Mouse (Mus musculus): ENCODE data around the gene Tnrc6b. TPM values are rescaled to one million over a fixed set of nuclear protein-coding genes. Genes with fewer than 3 reads are reported as not detected.
"Not testable (repeated sequence)": the region's sequence is repeated elsewhere in the genome, so short reads cannot be mapped to it uniquely, and the experiment has no call there.

Gene Tnrc6b
- total RNA-seq, 2 experiments from 2014 or later, result 30.8 to 36.8 TPM

- no peak for DNase-seq (ENCODE audit: low spot score in 2 of 2)
Observed at GRCm38 (mm10) chr15:80839653-80840420, 128.7 kb downstream of the Tnrc6b start.

- no peak for DNase-seq (ENCODE audit: low spot score in 2 of 2)
Observed at GRCm38 (mm10) chr15:80844262-80844661, 133.1 kb downstream of the Tnrc6b start.

DNA sequence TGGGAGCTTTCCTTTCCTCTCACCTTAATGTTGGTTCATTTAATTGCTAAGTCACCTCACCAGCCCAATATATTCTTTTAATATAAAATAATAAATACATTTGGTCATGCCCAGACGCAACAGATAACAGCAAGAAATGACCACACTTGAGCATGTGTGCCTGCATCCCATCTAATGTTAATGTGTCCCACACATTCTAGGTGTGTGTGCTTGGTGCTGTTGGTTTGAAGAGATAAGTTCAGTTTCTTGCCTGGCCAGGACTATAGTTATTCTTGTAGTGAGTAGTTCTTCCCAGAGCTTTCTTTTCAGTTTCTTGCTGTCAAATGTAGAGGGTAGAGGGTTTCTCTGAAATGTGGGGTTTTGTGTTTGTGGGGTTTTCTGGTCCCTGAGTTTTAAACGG lies 133.8 kb downstream of the Tnrc6b start:
- DNase-seq (ENCODE audit: low spot score in 2 of 2), result no peak

DNA sequence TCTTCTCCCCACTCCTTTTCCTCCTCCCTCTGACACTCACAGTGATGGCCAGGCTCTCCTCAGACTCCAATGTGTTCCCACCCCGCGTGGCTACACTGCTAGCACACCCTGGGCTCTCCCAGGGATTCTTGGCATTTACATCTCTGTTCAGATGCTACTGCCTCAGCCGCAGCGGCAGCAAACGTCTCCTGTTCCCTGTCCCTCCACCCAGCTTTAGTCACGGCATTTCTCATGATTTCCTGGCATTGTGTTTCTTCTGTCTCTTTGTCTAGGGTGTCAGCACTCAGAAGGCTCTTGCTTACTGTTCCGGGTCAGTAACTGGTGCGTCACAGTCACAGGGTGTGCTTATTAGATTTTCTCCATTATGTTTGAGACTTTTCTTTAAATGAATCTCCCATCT lies 138.9 kb downstream of the Tnrc6b start:
- DNase-seq (ENCODE audit: low spot score in 2 of 2), result no peak

GRCm38 (mm10) chr15:80850682-80851475 lies 139.8 kb downstream of the Tnrc6b start:
- no peak for DNase-seq (ENCODE audit: low spot score in 2 of 2)

GRCm38 (mm10) chr15:80852122-80852521 lies 141.0 kb downstream of the Tnrc6b start:
- no peak for DNase-seq (ENCODE audit: low spot score in 2 of 2)

GRCm38 (mm10) chr15:80852527-80852926 lies 141.4 kb downstream of the Tnrc6b start:
- not testable (repeated sequence) for DNase-seq (ENCODE audit: low spot score in 2 of 2)

DNA sequence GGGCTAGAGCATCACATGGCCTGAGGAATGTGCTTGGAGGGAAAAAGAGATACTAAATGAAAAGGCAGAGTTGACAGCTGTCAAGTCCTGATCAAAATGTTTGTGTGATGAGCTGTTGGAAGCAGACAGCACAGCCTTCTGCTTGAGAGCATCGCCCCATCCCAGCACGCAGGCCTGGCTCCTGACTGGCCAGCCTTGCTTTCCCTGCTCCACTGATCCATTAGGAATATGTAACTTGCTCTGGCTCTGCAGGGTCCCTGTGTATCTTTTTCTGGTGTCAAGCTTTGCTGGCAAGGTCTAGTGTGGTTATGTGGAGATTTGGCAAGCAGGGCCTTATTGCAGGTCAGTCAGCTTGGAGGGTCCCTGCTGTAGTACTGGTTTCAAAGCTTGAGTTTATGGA lies 148.3 kb downstream of the Tnrc6b start:
- DNase-seq (ENCODE audit: low spot score in 2 of 2), result no peak

DNA sequence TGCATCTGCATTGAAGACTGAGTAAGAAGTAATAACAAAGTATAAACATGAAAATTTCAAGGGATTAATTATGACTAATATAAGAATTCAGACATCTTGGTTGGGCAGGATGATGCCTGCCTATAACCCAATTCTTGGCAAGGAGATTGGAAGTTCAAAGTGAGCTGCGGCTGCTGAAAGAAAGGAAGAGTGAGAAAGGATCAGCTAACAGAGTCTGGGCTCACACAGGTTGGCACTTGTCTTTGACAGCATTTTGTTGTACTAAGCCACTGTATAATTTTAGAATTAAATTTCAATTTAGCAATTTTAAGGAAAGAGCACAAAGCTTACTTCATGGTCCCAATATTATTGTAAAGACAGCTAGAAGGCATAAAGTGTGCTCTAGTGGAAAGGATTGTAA lies 150.2 kb downstream of the Tnrc6b start:
- no peak for DNase-seq (ENCODE audit: low spot score in 2 of 2)

- no peak for DNase-seq (ENCODE audit: low spot score in 2 of 2)
Observed at GRCm38 (mm10) chr15:80862027-80862426, 150.9 kb downstream of the Tnrc6b start.

- DNase-seq (ENCODE audit: low spot score in 2 of 2), result not testable (repeated sequence)
Observed at GRCm38 (mm10) chr15:80868603-80869002, 157.5 kb downstream of the Tnrc6b start.

DNA sequence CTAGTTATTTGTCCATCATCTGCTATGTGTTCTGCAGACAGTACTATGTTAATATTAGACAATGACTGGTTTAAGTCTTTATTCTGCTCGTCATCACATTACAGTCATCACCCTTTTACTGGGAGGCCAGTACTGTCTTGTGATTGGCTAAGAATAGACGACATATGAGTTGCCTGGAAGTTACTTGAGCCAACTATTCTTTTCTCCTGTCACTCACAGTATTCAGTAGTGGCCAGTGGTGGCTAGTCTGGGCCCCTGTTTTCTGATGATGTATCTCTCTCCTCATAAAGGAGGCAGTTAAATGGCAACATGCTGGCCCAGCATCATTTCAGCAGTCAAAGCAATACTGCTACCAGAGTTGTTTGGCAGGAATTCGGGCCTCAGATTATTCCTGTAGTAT lies 163.6 kb downstream of the Tnrc6b start:
- DNase-seq (ENCODE audit: low spot score in 2 of 2), result no peak

GRCm38 (mm10) chr15:80876231-80876630 lies 165.1 kb downstream of the Tnrc6b start:
- DNase-seq (ENCODE audit: low spot score in 2 of 2), result peak in 1 of 2 experiments; percentile 33

- no peak for DNase-seq (ENCODE audit: low spot score in 2 of 2)
Observed at GRCm38 (mm10) chr15:80884095-80884494, 173.0 kb downstream of the Tnrc6b start.

- no peak for DNase-seq (ENCODE audit: low spot score in 2 of 2)
Observed at GRCm38 (mm10) chr15:80886361-80887156, 175.4 kb downstream of the Tnrc6b start.

GRCm38 (mm10) chr15:80892341-80892740 lies 181.2 kb downstream of the Tnrc6b start:
- no peak for DNase-seq (ENCODE audit: low spot score in 2 of 2)

DNA sequence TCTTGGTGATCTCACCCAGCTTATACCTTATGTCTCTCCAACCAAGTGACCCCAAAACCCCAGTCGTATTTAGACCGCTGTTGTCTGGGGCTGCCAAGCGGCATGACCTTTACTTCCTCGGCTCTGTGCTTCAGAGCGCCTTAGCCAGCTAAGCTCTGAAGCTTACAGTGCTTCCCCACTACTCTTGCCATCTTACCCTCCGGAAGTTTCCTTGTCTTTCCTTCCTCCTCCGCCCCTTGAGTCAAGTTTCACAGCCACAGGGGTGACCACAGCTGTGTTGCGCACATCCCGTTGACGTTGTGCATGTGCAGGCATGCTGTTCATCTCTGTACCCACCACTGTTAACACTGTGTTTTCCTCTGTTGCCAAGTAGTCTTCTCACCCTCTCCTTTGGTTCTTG lies 185.6 kb downstream of the Tnrc6b start:
- no peak for DNase-seq (ENCODE audit: low spot score in 2 of 2)

- no peak for DNase-seq (ENCODE audit: low spot score in 2 of 2)
Observed at GRCm38 (mm10) chr15:80897911-80898310, 186.8 kb downstream of the Tnrc6b start.

- DNase-seq (ENCODE audit: low spot score in 2 of 2), result no peak
Observed at GRCm38 (mm10) chr15:80899806-80900205, 188.7 kb downstream of the Tnrc6b start.

DNA sequence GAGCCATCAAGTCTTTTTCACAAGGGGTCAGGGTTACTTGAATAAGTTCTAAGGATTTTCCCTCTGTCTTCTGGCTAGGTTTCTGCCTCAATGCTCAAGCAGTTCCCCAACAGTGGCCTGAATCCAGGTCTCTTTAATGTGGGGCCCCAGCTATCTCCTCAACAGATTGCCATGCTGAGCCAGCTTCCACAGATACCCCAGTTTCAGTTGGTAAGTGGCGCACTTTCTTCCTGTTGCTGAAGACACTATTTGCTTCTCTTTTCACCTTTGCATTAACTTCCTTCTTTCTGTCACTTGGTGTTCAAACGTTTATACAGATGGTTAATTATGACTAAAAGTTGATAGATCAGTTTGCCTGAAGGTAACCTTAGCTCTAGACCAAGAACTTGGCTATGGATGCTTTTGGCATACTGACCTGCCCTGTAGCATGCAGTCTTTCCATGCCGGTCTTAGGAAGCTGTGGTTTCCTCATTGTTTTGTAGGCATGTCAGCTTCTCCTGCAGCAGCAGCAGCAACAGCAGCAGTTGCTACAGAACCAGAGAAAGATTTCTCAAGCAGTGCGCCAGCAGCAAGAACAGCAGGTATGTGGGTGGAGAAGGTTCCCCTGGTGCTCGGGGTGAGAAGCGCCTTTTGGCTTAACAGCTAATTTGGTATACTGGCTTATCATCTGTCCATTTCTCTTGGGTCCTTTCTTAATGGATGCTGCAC lies 190.8 kb downstream of the Tnrc6b start:
- no peak for DNase-seq (ENCODE audit: low spot score in 2 of 2)

DNA sequence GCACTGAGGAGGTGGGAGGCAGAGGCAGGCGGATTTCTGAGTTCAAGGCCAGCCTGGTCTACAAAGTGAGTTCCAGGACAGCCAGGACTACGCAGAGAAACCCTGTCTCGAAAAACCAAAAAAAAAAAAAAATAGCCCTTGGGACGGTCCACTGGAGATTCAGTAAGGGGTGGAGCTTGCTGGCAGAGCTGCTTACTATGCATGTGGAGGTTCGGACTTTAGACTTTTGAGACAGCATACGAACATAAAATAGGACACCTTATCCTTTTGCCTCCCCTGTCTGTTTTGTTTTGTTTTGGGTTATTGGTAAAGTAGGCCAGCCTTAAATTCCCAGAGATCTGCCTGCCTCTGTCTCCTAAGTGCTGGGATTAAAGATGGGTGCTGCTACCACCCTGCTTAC lies 193.7 kb downstream of the Tnrc6b start:
- DNase-seq (ENCODE audit: low spot score in 2 of 2), result not testable (repeated sequence)

Data from adrenal gland, adult 18-20 months (tissue).